Mouse (Mus musculus) intestine, postnatal 0 days (tissue): Measurements from ENCODE around the gene Cacna1c. TPM values are rescaled to one million over a fixed set of nuclear protein-coding genes. Genes with fewer than 3 reads are reported as not detected.

ENCODE experiments used
- ATAC-seq: fragments of 200-750 bp; cut with Nextera tagmentation; 2 replicates; pipeline ENCODE4 v1.8.0; 2017; ENCODE audit warnings: mild to moderate bottlenecking, moderate TSS enrichment, moderate library complexity
- H3K27ac ChIP-seq: fragments of 300-500 bp; sonication (generic); 2 replicates; pipeline ENCODE4 v1.5.1; 2014; ENCODE audit warnings: mild to moderate bottlenecking, low read depth, low read length, moderate library complexity
- H3K27me3 ChIP-seq: fragments of 300-500 bp; sonication (generic); replicated peaks from 2 replicates; pipeline ENCODE4 v1.6.1; 2014; ENCODE audit warnings: low read length, mixed read lengths; ENCODE audit not compliant: control insufficient read depth, insufficient read depth
- H3K36me3 ChIP-seq: fragments of 300-500 bp; sonication (generic); 2 replicates; pipeline ENCODE4 v1.6.1; 2014; ENCODE audit warnings: mild to moderate bottlenecking, moderate library complexity; ENCODE audit not compliant: control insufficient read depth, insufficient read depth
- H3K4me1 ChIP-seq: fragments of 300-500 bp; sonication (generic); replicated peaks from 2 replicates; pipeline ENCODE4 v1.6.1; 2014; ENCODE audit warnings: antibody characterized with exemption, low read length, mixed read lengths; ENCODE audit not compliant: control insufficient read depth, insufficient read depth
- H3K4me2 ChIP-seq: fragments of 300-500 bp; sonication (generic); replicated peaks from 2 replicates; pipeline ENCODE4 v1.6.1; 2014; ENCODE audit warnings: low read depth, mild to moderate bottlenecking, moderate library complexity
- H3K4me3 ChIP-seq: fragments of 300-500 bp; sonication (generic); 2 replicates; pipeline ENCODE4 v1.5.1; 2014; ENCODE audit warnings: low read depth, low read length
- H3K9ac ChIP-seq: fragments of 300-500 bp; sonication (generic); 2 replicates; pipeline ENCODE4 v1.6.1; 2014; ENCODE audit warnings: mild to moderate bottlenecking, low read depth, low read length
- H3K9me3 ChIP-seq: fragments of 300-500 bp; sonication (generic); 2 replicates; pipeline ENCODE4 v1.6.1; 2016; ENCODE audit warnings: mixed run types; ENCODE audit not compliant: control insufficient read depth
- CTCF ChIP-seq: sonication (generic); IDR thresholded peaks from 2 replicates; pipeline ENCODE4 v1.5.1; 2016; ENCODE audit warnings: low read depth, mild to moderate bottlenecking, control low read depth, antibody characterized with exemption, moderate library complexity
- WGBS: fragments of 180-500 bp; shearing (Covaris S2); extraction: QIAGEN DNeasy Blood & Tissue Kit; methylation state at CpG from one replicate; pipeline ENCODE4 v1.1.7; 2014; 5-methylcytosine and 5-hydroxymethylcytosine counted together
- polyA plus RNA-seq: library from polyadenylated mRNA; unstranded; fragments of >200 nt; fragmentation: Nextera tagmentation; extraction: Ambion mirVana; gene quantifications from 2 replicates; pipeline ENCODE4 v1.2.1, GENCODE M21; 2015

Cacna1c gene
- polyA plus RNA-seq, 1 experiment from 2014 or later = 1.2 TPM

DNA sequence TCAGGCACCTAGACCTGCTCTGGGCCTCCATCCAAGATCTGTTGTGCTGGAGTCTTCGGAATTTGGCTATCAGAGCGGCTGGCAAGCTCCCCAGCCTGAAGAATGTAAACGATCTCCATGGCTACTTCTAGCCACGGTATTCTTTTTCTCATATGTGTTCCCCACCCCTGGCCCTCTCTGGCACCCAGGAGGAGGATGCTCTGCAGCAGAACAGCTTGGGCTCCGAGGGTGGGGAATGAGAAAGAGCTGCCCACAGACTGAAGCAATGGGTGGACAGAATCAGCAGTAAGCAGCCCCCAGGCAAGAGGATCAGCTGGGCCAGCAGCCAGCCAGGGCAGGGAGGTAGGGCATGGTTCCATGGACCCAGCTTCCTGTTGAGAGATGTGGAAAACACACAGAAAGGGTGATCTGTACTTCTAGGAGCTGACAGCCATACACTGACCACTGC is 404.3 kb downstream of the Cacna1c start:
- Histone ChIP-seq H3K9ac (no peak overlapping the region), H3K9me3 (no peaks in the 10 kb centered on the region), H3K36me3 (no peaks in the 10 kb centered on the region), H3K4me1 (no peaks in the 10 kb centered on the region), H3K4me3 (no peak overlapping the region), H3K27me3 (no peaks in the 10 kb centered on the region), H3K27ac (no peak overlapping the region), H3K4me2 (no peak overlapping the region)
- no peak for TF ChIP-seq CTCF
- 22% methylated on average over 5 of the region's 5 CpGs for WGBS
- no peak for ATAC-seq

DNA sequence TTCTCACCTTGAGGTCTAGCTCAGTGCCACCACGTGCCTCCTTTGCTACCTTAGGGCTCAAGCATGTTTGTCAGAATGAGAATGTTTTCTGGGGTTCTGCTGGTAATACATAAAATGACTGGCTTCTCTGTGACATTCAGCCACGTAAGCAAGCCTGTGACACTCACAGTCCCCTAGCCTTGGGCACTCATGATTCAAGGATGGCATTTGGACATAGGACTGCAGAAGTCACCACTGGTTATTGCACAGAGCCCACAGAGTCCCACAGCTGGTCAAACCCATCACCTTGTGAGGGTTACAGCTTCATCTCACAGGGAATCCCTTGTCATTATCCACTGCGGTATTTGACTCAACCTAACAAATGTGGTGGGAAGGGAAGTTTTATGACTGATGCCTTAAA is 408.3 kb downstream of the Cacna1c start:
- 62% methylated on average over 3 of the region's 3 CpGs for WGBS
- no peak for ATAC-seq
- Histone ChIP-seq H3K9ac (no peak overlapping the region), H3K36me3 (no peaks in the 10 kb centered on the region), H3K9me3 (no peaks in the 10 kb centered on the region), H3K4me1 (no peaks in the 10 kb centered on the region), H3K27me3 (no peaks in the 10 kb centered on the region), H3K4me2 (no peak overlapping the region), H3K4me3 (no peak overlapping the region), H3K27ac (no peak overlapping the region)
- TF ChIP-seq CTCF = no peak

DNA sequence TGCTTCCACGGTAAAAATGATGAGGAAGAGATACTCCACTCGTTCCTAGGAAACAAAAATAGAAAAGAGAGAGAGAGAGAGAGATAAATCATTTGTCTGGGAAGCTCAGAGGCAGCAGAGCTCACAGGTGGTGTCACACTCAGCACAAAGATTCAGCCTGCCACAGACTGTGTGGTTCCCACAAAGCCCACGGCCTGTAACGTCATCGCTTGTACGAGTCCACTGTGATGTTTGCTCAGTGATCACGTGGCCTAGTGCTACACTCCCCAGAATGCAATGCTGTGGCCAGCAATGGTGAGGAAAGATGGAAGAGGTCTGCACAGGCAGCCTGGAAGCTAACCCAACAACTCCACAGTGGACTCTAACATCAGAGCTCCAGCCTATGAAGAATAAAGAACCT is 415.9 kb downstream of the Cacna1c start:
- no peak for TF ChIP-seq CTCF
- 72% methylated on average over 7 of the region's 7 CpGs for WGBS
- Histone ChIP-seq H3K9me3 (no peaks in the 10 kb centered on the region), H3K9ac (no peak overlapping the region), H3K36me3 (no peaks in the 10 kb centered on the region), H3K27me3 (no peaks in the 10 kb centered on the region), H3K4me1 (no peaks in the 10 kb centered on the region), H3K4me3 (no peak overlapping the region), H3K4me2 (no peak overlapping the region), H3K27ac (no peak overlapping the region)
- no peak for ATAC-seq

DNA sequence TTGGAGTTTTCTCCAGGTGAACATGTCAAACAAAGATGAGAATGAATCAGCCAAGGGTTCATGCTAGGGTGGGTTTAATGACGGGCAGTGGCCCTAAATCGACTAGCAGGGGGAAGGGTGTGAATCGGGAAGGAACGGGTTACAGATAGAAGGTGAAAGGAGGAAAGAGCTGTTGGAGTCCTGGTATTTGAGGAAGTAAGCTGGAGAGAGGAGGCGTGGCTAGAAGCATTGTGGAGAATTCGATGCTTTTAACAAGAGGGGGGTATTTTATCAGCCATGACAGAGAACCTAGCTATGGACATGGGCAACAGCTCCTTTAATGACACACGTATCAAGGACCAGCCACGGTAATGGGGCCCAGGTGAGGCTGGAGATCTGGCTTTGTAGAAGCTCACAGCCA is 417.0 kb downstream of the Cacna1c start:
- no peak overlapping the region for H3K9ac ChIP-seq
- TF ChIP-seq CTCF = no peak
- 69% methylated on average over 8 of the region's 8 CpGs for WGBS
- no peaks in the 10 kb centered on the region for H3K4me1 ChIP-seq
- no peak overlapping the region for H3K4me3 ChIP-seq
- no peaks in the 10 kb centered on the region for H3K27me3 ChIP-seq
- H3K9me3 ChIP-seq = no peaks in the 10 kb centered on the region
- H3K36me3 ChIP-seq = no peaks in the 10 kb centered on the region
- no peak overlapping the region for H3K4me2 ChIP-seq
- H3K27ac ChIP-seq = no peak overlapping the region
- no peak for ATAC-seq

DNA sequence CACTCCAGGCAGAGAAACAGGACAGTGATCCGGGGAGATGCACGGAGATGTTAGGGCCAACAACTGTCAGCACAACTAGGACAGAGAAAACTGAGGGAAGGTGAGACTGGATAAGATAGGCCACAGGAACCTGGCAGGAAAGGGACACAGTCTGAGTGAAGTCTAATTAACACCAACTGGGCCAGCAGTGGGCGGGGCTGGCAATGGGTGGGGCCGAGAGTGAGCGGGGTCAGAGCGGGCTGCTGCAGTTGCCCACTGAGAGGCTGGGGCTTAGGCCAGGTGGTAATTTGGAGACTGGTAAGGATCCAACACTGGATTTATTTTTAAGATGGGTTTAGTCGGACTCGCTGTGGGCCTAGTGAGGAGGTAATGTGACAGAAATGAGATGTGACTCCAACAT is 418.8 kb downstream of the Cacna1c start:
- Histone ChIP-seq H3K9me3 (no peaks in the 10 kb centered on the region), H3K27me3 (no peaks in the 10 kb centered on the region), H3K4me2 (no peak overlapping the region), H3K27ac (no peak overlapping the region), H3K4me3 (no peak overlapping the region), H3K4me1 (no peaks in the 10 kb centered on the region), H3K36me3 (no peaks in the 10 kb centered on the region), H3K9ac (no peak overlapping the region)
- 64% methylated on average over 8 of the region's 8 CpGs for WGBS
- ATAC-seq = no peak
- TF ChIP-seq CTCF = no peak

DNA sequence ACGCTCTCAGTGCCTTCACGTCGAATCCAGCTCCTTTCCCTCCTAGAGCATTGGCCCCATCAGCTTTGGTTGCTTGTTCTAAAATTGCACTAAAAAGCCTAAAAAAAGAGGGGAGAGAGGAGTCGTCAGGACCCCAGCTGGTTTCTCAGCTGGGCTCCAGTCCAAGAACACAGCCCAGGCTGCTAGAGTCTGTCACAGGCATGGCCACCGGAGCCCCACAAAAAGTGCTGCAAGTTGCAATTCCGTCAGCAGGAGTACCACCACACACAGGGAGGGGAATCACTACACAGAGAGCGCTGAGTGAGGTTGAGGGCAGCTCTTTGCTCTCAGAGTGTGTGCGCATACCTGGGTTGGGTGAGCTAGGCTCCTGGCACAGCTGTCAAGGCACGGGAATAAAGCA is 419.8 kb downstream of the Cacna1c start:
- no peak for ATAC-seq
- no peaks in the 10 kb centered on the region for H3K36me3 ChIP-seq
- H3K4me1 ChIP-seq = no peaks in the 10 kb centered on the region
- no peak overlapping the region for H3K4me2 ChIP-seq
- no peaks in the 10 kb centered on the region for H3K27me3 ChIP-seq
- H3K9me3 ChIP-seq = no peaks in the 10 kb centered on the region
- no peak overlapping the region for H3K9ac ChIP-seq
- H3K27ac ChIP-seq = no peak overlapping the region
- no peak overlapping the region for H3K4me3 ChIP-seq
- WGBS = 78% methylated on average over 9 of the region's 9 CpGs
- TF ChIP-seq CTCF = no peak

DNA sequence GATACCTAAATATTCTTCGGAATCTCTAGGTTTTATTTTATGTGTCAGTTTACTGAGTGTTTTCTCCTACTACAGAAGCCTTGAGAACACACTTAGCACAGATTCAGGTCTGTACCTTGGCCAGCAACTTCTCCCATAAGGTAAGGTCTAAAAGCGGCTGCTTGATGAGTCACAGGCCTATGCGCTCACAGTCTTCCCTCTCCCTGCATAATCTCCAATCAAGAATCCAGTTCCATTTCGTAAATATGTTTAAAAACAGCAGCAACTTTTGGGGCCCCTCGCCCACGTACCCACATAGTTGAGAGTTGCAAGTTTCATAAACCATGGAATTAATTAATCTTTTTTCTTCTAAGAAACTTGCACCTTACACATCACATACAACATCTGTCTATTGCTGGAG is 423.6 kb downstream of the Cacna1c start:
- H3K4me1 ChIP-seq = no peaks in the 10 kb centered on the region
- 87% methylated on average over 6 of the region's 6 CpGs for WGBS
- H3K27me3 ChIP-seq = no peaks in the 10 kb centered on the region
- no peak for TF ChIP-seq CTCF
- H3K9me3 ChIP-seq = no peaks in the 10 kb centered on the region
- H3K4me2 ChIP-seq = no peak overlapping the region
- H3K27ac ChIP-seq = no peak overlapping the region
- H3K4me3 ChIP-seq = no peak overlapping the region
- no peaks in the 10 kb centered on the region for H3K36me3 ChIP-seq
- H3K9ac ChIP-seq = no peak overlapping the region
- no peak for ATAC-seq
